Mouse (Mus musculus) stomach, embryonic 14.5 days (tissue): ENCODE measurements around the gene Spg20. TPM values are rescaled to one million over a fixed set of nuclear protein-coding genes. Genes with fewer than 3 reads are reported as not detected.

ENCODE experiments used
- ATAC-seq: fragments of 200-750 bp; cut with Nextera tagmentation; 2 replicates; pipeline ENCODE4 v1.8.0; 2017; ENCODE audit warnings: low read depth, moderate TSS enrichment; ENCODE audit not compliant: insufficient number of reproducible peaks, insufficient read depth, low FRiP score
- H3K27ac ChIP-seq: fragments of 300-500 bp; sonication (generic); 2 replicates; pipeline ENCODE4 v1.5.1; 2014; ENCODE audit warnings: mild to moderate bottlenecking, low read length, moderate library complexity, mixed read lengths
- H3K27me3 ChIP-seq: fragments of 300-500 bp; sonication (generic); 2 replicates; pipeline ENCODE4 v1.6.1; 2014; ENCODE audit warnings: low read length, control low read depth, mixed read lengths; ENCODE audit not compliant: control insufficient read depth, insufficient read depth
- H3K36me3 ChIP-seq: fragments of 300-500 bp; sonication (generic); 2 replicates; pipeline ENCODE4 v1.6.1; 2014; ENCODE audit warnings: mild to moderate bottlenecking, control low read depth, low read length, moderate library complexity, mixed read lengths; ENCODE audit not compliant: control insufficient read depth, insufficient read depth
- H3K4me1 ChIP-seq: fragments of 300-500 bp; sonication (generic); 2 replicates; pipeline ENCODE4 v1.6.1; 2014; ENCODE audit warnings: low read length, control low read depth, mixed read lengths; ENCODE audit not compliant: control insufficient read depth, insufficient read depth
- H3K4me2 ChIP-seq: fragments of 300-500 bp; sonication (generic); replicated peaks from 2 replicates; pipeline ENCODE4 v1.6.1; 2014; ENCODE audit warnings: low read depth, low read length, control low read depth
- H3K4me3 ChIP-seq: fragments of 300-500 bp; sonication (generic); 2 replicates; pipeline ENCODE4 v1.5.1; 2014; ENCODE audit warnings: low read depth, low read length, control low read depth
- H3K9ac ChIP-seq: fragments of 300-500 bp; sonication (generic); replicated peaks from 2 replicates; pipeline ENCODE4 v1.6.1; 2014; ENCODE audit warnings: low read depth, mild to moderate bottlenecking, control low read depth, low read length, moderate library complexity, mixed read lengths
- H3K9me3 ChIP-seq: fragments of 300-500 bp; sonication (generic); 2 replicates; pipeline ENCODE4 v1.6.1; 2016; ENCODE audit warnings: low read depth, low read length, control low read depth; ENCODE audit not compliant: control insufficient read depth
- WGBS: fragments of 180-500 bp; shearing (Covaris S2); extraction: QIAGEN DNeasy Blood & Tissue Kit; methylation state at CpG from one replicate; pipeline ENCODE4 v1.1.7; 2014; 5-methylcytosine and 5-hydroxymethylcytosine counted together
- polyA plus RNA-seq: library from polyadenylated mRNA; unstranded; fragments of >200 nt; fragmentation: Nextera tagmentation; extraction: Ambion mirVana; gene quantifications from 2 replicates; pipeline ENCODE4 v1.2.1, GENCODE M21; 2014

The Spg20 gene
- polyA plus RNA-seq, 1 experiment from 2014 or later: 46.7 TPM

- ATAC-seq: no peak
- H3K4me1 ChIP-seq: no peaks in the 10 kb centered on the region
- 65% methylated on average over 6 of the region's 6 CpGs for WGBS
- H3K36me3 ChIP-seq: no peaks in the 10 kb centered on the region
- no peak overlapping the region for H3K27ac ChIP-seq
- H3K27me3 ChIP-seq: no peaks in the 10 kb centered on the region
- no peak overlapping the region for H3K4me3 ChIP-seq
- H3K9ac ChIP-seq: no peak overlapping the region
- no peaks in the 10 kb centered on the region for H3K9me3 ChIP-seq
- H3K4me2 ChIP-seq: no peak overlapping the region
These were observed 33.7 kb upstream of the Spg20 start for GRCm38 (mm10) chr3:55078233-55078632.

DNA sequence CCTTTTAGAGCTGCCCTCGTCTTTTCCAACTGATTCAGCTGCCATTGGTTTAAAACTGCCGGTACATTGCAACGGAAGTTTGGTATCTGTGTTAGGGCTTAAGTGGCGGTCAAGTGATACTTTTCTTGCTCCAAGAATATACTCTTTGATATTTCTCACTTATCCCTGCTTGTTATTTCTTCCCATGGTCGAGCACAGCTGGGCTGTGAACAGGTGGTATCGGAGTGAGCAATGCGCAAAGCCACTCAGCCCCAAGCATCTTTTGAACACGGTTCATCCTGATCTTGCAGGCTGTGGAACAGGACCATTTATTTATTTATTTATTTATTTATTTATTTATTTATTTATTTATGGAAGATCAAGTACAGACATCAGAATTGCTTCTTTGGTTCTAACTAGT is 32.3 kb upstream of the Spg20 start:
- ATAC-seq: no peak
- WGBS: 78% methylated on average over 8 of the region's 8 CpGs

DNA sequence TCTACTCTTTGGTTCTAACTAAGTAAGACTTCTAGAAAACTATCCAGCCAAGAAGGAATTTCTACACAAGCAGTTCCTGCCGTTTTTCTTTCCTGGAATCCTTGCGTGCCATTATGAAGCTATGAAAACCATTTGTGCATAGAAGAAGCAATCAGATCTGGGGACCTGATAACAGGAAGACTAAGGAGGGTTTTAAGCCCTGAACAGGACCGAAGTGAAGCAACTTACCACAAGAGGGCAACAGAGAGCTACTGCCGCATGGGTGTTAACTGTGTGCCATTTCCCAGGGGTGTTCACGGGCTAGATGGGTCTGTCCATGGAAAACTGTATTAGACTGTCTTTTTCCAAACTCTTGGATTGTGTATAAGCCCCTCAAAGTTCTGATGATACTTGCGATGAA is 31.9 kb upstream of the Spg20 start:
- Histone ChIP-seq H3K27me3 (no peaks in the 10 kb centered on the region), H3K36me3 (no peaks in the 10 kb centered on the region), H3K4me1 (no peaks in the 10 kb centered on the region), H3K4me2 (no peak overlapping the region), H3K27ac (no peak overlapping the region), H3K9ac (no peak overlapping the region), H3K4me3 (no peak overlapping the region), H3K9me3 (no peaks in the 10 kb centered on the region)
- WGBS: 14% methylated on average over 6 of the region's 6 CpGs
- no peak for ATAC-seq

More for the DNA sequence above, 32.3 kb upstream of the Spg20 start:
- Histone ChIP-seq H3K9me3 (no peaks in the 10 kb centered on the region), H3K27ac (no peak overlapping the region), H3K27me3 (no peaks in the 10 kb centered on the region), H3K36me3 (no peaks in the 10 kb centered on the region), H3K4me1 (no peaks in the 10 kb centered on the region), H3K4me3 (no peak overlapping the region), H3K4me2 (no peak overlapping the region), H3K9ac (no peak overlapping the region)

DNA sequence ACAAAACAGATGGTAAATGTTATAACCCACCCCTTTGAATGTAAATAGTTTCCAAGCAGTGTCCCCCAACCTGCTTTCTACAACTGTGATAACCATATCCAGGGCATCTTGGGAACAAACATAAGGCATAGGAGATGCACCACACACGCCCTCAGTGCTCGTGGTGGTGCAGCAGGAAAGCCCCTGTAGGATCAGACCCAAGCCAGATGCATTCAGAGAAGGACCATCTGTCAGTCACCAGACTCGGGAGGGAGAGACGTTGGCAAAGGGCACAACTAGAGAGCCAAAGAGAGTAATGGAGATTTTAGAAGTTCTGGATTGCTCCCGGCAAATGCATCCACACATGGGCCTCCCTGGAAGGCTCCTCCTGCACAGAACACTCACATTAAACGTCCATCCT is 27.1 kb upstream of the Spg20 start:
- WGBS: 55% methylated on average over 6 of the region's 6 CpGs
- Histone ChIP-seq H3K36me3 (no peaks in the 10 kb centered on the region), H3K9me3 (no peaks in the 10 kb centered on the region), H3K4me3 (no peak overlapping the region), H3K27me3 (no peaks in the 10 kb centered on the region), H3K9ac (no peak overlapping the region), H3K4me2 (no peak overlapping the region), H3K27ac (no peak overlapping the region), H3K4me1 (no peaks in the 10 kb centered on the region)
- no peak for ATAC-seq

GRCm38 (mm10) chr3:55085716-55086115 is 26.2 kb upstream of the Spg20 start:
- no peak for ATAC-seq
- Histone ChIP-seq H3K36me3 (no peaks in the 10 kb centered on the region), H3K4me3 (no peak overlapping the region), H3K27ac (no peak overlapping the region), H3K27me3 (no peaks in the 10 kb centered on the region), H3K4me2 (no peak overlapping the region), H3K4me1 (no peaks in the 10 kb centered on the region), H3K9ac (no peak overlapping the region), H3K9me3 (no peaks in the 10 kb centered on the region)
- 46% methylated on average over 3 of the region's 3 CpGs for WGBS

GRCm38 (mm10) chr3:55086948-55087347 is 25.0 kb upstream of the Spg20 start:
- H3K27ac ChIP-seq: no peak overlapping the region
- no peak overlapping the region for H3K4me3 ChIP-seq
- no peaks in the 10 kb centered on the region for H3K27me3 ChIP-seq
- H3K9me3 ChIP-seq: no peaks in the 10 kb centered on the region
- no peak for ATAC-seq
- H3K9ac ChIP-seq: no peak overlapping the region
- no peaks in the 10 kb centered on the region for H3K4me1 ChIP-seq
- H3K4me2 ChIP-seq: no peak overlapping the region
- no peaks in the 10 kb centered on the region for H3K36me3 ChIP-seq
- 77% methylated on average over 5 of the region's 5 CpGs for WGBS

DNA sequence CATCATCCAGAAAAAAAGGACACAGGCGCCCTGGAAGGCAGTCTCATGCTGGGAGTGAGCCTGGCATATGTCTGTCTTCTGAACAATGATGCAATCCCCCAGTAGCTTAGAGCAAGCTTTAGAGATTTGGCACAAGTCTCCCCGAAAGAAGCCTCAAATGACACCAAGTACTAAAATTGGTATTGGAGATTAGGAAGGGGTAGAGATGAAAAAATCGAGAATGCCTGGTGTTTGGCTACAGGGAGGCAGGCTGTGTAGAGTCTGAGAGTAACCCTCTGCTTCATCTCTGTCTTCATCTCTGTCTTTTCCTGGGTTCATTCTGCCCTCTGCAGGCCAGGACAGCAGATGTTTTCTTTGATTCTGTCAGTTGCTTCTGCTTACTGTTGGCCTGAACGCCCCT is 24.5 kb upstream of the Spg20 start:
- H3K36me3 ChIP-seq: no peaks in the 10 kb centered on the region
- no peaks in the 10 kb centered on the region for H3K27me3 ChIP-seq
- no peaks in the 10 kb centered on the region for H3K9me3 ChIP-seq
- H3K27ac ChIP-seq: no peak overlapping the region
- no peak overlapping the region for H3K9ac ChIP-seq
- 62% methylated on average over 4 of the region's 4 CpGs for WGBS
- no peak overlapping the region for H3K4me2 ChIP-seq
- ATAC-seq: no peak
- no peak overlapping the region for H3K4me3 ChIP-seq
- H3K4me1 ChIP-seq: no peaks in the 10 kb centered on the region

DNA sequence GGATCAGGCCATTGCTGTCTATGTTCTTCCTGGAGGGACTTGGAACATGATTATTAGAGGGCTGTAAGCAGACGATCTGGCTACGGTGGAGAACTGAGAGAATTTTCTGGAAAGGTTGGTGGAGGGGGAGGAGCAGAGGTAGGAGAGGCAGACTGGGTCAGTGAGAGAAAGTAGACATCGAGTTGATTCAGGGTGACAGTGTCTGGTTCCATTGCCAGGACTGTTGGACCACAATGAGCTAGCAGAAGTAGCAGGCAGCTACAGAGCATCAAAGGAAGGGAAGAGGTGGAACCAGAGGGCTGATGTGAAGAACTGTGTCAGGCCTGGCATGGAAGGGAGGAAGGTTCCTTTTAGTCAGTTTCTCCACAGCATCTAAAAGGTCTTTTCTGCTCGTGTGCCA is 23.5 kb upstream of the Spg20 start:
- Histone ChIP-seq H3K27me3 (no peaks in the 10 kb centered on the region), H3K4me1 (no peaks in the 10 kb centered on the region), H3K9ac (no peak overlapping the region), H3K4me3 (no peak overlapping the region), H3K27ac (no peak overlapping the region), H3K9me3 (no peaks in the 10 kb centered on the region), H3K36me3 (no peaks in the 10 kb centered on the region), H3K4me2 (no peak overlapping the region)
- ATAC-seq: no peak
- 61% methylated on average over 4 of the region's 4 CpGs for WGBS

GRCm38 (mm10) chr3:55088843-55089242 is 23.1 kb upstream of the Spg20 start:
- 60% methylated on average over 3 of the region's 3 CpGs for WGBS
- Histone ChIP-seq H3K4me3 (no peak overlapping the region), H3K4me1 (no peaks in the 10 kb centered on the region), H3K9ac (no peak overlapping the region), H3K9me3 (no peaks in the 10 kb centered on the region), H3K27me3 (no peaks in the 10 kb centered on the region), H3K36me3 (no peaks in the 10 kb centered on the region), H3K27ac (no peak overlapping the region), H3K4me2 (no peak overlapping the region)
- no peak for ATAC-seq
